Mouse (Mus musculus): ENCODE measurements at regions not wholly inside any gene's neighbourhood (a gene's known extent, or its start where the extent isn't known, plus 50 kb on each side); places are given as distances from the start of the nearest gene placed in this dataset.

DNA sequence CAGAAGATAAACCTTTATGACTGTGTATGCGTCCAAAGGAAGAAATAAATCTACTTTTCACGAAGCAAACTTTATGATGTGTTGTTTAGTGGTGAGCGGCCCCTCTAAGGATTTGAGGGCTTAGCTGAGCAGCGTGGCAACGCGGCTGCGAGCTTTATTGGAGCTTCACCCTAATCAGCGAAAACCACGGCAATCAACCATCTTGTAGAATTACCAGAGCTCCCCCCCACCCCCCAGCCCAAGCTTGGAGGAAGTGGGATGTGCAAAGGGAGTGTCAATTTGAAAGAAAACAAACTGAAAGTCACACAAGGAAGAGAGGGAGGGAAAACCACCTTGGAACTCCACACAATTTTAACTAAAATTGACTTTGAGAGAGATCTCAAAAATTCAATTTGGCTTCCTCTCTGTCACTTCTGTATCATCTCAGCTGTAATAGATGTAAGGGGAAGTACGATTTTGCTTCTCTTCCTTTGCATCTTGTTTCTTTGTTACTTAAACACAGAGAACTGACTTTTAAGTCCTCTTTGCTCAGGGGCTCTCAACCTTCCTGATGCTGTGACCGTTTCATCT is 229.1 kb upstream of the Satb1 start:
- DNase-seq (ENCODE audit: low spot score in 2 of 2), result no peak

DNA sequence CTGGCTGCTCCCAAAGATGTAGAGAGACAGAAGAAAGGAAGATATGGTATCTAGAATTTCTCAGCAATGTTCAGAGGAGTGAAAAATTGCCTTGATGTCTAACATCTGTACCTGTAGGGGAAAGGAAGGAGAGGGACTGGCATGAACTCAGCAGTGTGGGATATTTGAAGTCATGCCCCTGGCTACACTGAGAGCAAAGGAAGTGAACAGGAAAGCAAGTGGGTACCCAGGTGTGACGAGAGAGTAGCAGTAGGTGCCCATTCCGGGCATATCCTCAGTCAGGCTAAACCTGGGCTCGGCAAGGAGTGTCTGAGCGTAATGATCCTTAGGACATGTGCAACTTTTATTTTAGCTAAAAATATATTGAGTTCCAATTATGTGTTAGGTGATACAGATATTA is 203.4 kb upstream of the Satb1 start:
- DNase-seq (ENCODE audit: low spot score in 2 of 2), result no peak

DNA sequence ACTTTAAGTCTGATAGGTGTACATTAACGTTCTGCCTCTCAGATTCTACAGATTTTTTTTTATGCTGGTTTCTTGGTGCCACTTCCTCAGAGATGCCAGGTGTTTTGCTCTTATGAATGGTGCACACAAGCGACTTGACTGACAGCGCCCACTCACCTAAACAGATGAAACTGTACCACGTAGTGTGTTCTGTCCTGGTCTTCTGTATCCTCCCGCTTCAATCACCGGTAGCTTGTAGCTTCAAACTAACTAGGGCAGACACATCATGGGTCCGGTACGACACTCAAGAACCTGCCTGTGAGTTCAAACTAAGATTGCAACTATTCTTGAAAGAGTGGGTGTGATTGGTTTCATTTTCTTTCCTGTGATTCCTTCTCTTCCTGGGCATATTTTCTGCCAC is 198.0 kb upstream of the Satb1 start:
- no peak for DNase-seq (ENCODE audit: low spot score in 2 of 2)

DNA sequence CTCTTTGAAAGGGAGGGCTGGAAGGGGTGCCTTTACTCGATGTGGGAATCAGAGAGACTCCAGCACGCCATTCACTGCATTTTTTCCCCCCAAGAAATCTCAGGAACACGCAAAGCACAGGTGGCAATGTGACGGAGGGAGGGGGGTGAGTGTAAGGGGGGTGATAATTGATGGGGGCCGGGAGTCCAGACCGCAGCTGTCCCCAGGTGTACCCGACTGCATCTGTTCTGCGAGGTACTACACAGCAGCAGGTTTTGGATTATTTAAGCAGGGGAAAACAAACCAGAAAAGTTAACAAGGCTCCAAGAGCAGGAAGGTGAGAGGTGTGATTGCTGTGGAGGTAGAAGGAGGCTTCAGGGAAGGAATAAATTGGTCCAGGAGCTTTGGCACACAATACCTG is 153.8 kb upstream of the Satb1 start:
- no peak for DNase-seq (ENCODE audit: low spot score in 2 of 2)

DNA sequence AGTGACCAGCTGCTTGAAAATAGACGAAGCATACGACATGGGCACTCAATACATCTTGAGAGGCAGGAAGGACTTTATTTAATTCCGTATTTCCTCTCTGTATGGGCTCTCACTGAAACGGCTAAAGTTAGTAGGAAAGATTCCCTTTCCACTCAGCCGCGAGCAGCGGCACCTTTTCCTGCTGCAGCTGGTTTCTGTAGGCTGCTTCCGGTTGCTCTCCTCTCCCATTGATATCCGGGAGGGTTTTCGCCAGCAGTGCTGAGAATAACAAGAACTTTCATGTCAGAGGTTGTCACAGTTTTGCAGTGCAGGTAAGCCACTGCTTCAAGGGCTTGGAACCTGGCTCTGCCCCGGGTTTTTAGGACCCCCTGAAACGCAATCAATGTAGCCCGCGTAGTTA is 153.1 kb upstream of the Satb1 start:
- no peak for DNase-seq (ENCODE audit: low spot score in 2 of 2)

DNA sequence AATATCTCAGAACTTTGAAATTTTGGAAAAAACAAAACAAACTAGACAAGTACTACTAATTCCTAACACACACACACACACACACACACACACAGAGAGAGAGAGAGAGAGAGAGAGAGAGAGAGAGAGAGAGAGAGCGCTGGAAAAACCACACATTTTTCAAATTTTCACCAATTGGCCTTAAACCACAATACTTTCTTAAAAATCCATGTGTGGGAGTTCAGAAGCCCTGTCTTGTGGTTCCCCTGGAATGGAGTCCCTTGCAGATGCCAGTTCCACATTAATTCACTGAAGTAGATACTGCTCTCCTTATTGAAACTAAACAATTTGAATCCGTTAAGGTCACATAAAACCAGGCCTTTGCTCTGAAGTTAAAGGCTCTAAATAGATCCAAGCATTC is 146.0 kb upstream of the Satb1 start:
- DNase-seq (ENCODE audit: low spot score in 2 of 2), result no peak

DNA sequence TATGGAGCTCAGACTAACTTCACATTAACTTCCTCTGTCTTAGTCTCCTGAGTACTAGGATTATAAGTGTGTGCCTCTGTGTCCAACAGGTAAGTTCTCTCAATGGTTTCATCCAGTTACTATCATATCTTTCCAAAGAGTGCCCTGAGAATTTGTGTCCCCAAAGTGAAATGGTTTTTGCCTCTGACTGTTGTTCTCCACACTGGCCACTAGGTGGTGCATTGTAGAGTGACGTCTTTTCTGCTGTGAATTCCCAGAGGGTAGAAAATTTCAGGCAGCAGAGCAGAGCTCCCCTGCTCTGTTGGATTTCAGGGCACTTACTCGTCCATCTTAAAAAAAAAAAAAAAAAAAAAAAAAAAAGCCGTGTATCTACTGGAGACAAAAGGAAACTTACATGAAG is 138.4 kb upstream of the Satb1 start:
- no peak for DNase-seq (ENCODE audit: low spot score in 2 of 2)

DNA sequence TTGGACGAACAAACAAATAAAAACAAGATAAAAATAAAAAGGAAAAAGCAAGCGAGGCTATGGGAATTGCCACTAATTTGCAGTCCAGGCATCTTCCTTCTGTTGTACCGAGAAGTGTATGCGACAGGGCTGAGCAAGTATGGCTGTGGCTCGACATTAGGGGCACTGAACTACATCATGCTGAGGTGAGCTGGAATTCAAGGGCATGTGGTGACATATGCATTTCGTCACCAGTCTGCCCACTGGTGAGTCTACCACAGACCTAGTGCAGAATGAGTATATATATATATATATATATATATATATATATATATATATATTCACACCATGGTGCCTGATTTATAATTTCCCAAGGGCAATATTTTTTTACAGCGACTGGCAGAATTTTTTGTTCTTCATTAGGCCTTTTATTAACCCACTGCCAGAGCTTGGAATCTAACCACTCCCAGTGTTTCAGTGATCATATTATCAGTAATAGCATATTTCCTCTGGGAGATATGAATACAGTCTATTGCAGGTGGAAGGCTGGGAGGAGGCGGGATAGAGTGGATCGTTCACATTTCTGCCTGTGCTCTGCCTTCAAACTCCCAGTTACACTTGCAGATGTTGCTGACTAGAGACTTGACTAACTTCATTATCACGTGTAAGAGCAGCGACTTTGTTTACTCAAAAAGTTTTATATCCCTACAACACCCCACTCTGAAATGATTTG is 133.6 kb upstream of the Satb1 start:
- DNase-seq (ENCODE audit: low spot score in 2 of 2), result no peak

DNA sequence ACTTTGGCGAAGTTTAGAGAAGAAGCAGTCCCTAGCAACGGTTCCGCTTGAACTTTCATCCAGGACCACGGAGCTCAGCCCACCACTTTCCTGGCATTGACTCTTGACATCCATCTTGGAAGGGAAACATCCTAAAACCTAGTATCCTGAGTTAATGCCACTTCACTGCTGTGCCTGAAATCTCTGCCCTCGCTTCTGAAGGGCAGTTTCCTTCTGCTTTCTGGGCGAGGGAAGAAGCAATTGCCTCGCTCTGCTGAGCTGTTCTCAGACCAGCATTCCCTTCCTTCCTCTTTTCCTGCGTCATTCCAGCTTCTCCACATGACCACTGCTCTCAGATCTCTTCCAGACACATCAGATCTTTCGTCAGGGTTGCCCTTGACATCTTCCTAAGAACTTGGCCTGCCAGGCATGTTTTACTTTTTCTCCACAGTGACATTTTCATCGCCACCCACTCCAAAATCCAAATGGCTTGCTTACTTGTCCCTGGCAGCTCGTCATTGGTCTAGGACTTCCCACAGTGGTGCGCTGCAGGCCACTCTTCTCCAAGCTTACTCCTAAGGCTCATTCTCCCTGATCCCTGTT is 129.5 kb upstream of the Satb1 start:
- peak in 1 of 2 experiments; percentile 11 for DNase-seq (ENCODE audit: low spot score in 2 of 2)

DNA sequence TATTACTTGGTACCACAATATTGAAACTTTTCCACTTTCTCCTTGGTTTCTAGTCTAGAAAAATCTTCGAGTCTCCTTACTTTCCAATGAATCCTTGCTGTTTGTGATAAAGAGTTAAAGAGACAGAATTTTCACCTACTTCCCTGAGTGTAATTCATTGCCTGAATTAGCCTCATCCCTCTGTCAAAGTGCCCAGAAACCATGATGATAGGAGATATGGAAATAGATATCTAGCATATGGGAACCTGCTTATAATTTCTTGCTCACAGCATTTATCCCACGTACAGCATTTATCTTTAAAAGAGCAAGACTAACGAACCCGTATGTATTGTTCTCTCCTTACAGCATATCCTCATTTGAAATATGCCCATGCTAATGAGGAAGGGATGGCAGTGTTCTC is 128.2 kb upstream of the Satb1 start:
- DNase-seq (ENCODE audit: low spot score in 2 of 2), result peak in 1 of 2 experiments; percentile 36

DNA sequence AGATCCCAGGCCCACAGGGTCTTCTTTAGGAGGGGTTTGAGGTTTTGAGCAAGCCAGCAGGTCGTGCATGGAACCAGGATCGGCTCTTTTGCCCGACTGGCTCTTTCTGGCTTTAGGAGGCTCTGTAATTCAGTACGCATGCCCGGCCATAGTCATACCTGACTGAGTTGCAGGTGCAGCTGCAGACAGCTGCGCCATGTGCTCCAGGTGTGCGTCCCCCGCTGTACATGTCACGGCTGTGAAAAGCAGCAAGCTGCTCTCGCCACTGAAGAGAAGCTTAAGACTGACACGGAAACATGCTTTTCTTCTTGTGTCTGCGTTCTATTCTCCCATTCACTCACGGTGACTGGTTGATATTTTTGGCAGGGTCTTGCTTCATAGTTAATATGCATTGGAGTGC is 123.2 kb upstream of the Satb1 start:
- no peak for DNase-seq (ENCODE audit: low spot score in 2 of 2)

DNA sequence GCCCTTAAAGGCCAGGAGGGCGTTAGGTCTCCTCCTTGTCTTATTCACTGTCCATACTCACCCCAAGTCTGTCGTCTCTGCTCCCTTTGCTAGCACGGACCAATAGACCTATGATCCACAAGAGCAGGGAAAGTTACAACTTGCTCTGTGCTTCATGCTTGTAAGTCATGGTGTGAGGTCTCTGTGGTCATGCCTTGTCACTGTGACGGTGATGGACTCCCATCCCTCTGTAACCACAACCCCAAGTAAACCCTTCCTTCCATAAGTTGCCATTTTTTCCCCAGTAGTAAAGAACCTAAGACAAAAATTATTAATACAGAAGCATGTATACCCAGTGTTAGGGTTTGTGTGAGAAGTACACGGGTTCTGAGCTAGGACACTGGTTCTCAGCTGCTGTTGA is 104.6 kb upstream of the Satb1 start:
- no peak for DNase-seq (ENCODE audit: low spot score in 2 of 2)

DNA sequence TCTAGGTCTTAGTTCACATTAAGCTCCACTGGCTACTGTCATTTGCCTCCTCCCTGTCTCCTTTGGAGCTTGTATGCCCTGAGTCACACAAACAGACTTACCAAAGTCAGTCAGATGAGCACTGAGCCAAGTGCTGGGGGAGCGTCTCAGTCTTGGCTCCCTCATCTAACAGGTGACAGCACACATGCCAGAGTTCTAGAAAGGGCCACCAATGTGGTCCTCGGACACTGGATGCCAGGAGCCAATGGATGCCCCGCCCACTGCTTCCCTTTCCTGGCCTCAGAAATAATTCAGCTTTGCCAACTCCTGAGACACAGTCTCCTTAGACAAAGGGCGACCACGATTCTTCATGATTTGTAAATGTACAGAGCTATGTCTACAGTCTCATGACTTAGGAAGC is 103.0 kb upstream of the Satb1 start:
- DNase-seq (ENCODE audit: low spot score in 2 of 2), result no peak

DNA sequence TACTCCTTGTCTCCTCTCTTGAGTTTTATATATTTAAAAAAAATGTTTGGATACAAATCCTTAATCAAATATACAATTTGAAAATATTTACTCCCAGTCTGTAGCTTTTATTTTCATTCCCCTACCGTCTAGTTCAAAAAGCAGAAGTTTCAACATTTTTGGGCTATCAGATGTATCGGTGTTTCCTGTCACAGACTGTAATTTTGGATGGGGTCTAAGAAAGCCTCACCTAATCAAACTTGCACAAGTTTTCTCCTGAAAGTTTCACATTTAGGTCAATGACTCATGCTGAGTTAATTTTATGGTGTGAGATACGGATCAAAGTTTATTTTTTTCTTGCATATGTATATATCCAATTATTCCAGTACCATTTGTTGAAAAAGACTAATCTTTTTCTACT is 93.3 kb upstream of the Satb1 start:
- no peak for DNase-seq (ENCODE audit: low spot score in 2 of 2)

DNA sequence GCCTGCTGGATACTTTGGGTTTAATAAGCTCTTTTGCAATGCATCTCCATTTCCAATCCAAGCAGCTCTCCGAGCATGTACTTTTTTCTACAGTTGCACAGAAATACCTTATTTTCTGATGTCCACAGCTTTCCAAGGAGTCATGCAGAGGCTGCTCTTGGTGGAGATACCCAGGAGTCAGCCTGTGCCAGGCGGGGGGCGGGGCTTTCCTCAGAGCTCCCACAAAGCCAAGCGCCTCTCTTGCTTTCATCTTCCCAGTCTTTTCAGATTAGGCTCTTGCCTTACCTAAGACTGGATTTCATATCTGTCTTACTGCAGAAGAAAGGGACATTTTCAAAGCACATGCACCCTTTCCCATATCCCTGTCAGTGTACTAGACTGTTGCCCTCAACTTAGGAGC is 73.9 kb upstream of the Satb1 start:
- no peak for DNase-seq (ENCODE audit: low spot score in 2 of 2)

DNA sequence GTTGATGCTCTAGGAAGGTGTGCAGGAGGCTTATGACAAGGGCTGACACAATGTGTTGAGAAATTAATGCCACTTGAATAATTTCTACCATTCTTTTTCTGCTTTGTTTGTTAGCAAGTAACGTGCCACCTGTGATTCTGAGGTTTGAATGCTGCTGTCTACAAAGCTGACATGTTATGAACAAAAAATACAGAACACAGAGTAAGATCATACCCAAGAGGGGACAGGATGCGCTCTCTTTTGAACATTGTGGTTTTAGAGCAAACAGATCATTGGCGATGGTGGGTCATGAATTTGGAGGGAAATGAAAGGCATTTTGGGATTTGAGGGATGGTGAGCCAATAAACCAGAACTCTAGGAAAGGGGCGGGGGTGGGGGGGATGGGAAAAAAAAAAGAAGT is 73.3 kb upstream of the Satb1 start:
- DNase-seq (ENCODE audit: low spot score in 2 of 2), result no peak

DNA sequence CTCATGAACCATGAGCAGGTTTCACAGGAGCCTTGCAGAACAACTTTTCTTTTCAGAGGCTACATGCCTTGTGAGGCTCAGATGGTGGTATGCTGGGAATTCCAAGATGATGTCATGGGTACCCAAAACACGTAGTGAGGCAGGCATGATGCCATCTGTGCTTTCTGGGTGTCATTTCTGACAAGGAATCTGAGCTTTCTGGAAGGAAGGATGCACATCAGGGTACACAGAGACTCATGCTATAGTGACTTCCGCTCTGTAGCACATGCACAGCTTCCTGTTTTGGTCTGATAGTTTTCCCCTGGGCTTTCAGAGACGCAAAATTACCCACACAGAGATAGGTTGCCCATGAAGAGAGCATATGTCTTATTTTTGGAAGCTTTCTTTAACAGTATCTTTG is 70.8 kb upstream of the Satb1 start:
- DNase-seq (ENCODE audit: low spot score in 2 of 2), result no peak

DNA sequence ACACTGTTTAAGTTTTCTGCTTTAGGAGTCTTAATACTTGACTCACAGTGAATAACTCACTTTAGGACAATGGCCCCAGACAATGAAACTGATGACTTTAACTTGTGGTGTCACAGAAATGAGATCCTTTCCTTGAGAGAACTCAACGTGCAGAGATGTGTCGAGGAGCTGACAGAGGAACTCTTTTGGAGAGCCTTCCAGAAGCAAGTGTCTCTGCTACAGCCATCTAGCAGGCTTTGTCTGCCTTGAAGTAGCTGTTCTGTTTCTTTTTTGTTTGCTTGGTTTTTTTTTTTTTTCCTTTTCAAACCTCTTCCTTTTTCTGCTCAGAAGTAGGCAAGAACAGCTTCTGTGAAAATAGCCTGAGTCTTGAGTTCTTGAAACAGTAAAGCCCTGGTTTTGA is 66.3 kb upstream of the Satb1 start:
- no peak for DNase-seq (ENCODE audit: low spot score in 2 of 2)

DNA sequence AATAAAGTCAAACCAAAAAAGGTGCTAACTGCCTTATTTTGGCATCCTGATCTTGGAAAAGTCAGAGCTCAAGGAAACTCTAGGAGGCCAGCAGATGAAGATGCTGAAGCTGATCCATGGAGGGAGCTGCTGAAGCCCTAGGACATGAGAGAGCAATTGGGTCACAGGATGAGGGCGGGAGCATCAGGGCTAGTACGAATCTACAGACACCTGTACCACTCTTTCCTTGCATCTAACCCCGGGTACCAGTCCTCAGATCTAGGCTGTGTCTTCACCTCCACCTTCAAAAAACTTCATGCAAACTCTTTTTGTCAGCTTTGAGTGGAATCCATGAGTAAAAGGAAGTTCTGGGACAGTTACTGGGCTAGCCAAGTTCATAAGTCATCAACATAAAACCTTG is 63.1 kb upstream of the Satb1 start:
- DNase-seq (ENCODE audit: low spot score in 2 of 2), result no peak

DNA sequence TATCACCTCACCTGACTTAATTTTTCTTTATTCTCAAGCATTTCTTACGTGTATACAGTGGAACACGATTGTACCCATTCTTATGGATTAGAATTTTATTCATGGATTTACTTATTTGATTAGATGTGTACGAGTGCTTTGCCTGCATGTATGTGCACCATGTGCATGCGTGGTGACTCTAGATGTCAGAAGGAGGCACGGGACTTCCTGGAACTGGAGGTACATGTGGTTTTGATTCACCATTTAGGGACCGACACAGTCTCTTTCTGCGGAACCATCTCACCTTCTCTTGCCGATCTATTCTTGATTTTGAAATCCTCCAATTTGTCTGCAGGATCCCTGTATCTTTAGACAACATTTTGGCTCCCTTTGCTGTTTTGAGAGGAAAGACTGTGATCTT is 61.2 kb upstream of the Satb1 start:
- no peak for DNase-seq (ENCODE audit: low spot score in 2 of 2)

DNA sequence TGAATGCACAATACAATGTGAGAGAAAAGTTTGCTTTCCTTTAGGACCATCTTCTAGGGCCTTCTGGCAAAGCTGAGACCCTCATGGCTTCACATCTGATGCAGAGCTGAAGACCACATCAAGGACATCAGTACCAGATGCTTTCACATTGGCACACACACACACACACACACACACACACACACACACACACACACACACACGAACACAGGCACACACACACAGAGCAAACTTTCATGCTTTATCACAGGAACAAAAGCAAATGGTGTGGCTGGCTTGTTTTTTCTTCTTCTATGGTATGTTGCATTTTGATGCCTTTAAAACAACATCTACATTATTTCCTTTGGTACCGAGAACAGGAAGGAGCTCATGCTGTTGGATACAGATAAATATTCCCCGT is 59.8 kb upstream of the Satb1 start:
- DNase-seq (ENCODE audit: low spot score in 2 of 2), result no peak

DNA sequence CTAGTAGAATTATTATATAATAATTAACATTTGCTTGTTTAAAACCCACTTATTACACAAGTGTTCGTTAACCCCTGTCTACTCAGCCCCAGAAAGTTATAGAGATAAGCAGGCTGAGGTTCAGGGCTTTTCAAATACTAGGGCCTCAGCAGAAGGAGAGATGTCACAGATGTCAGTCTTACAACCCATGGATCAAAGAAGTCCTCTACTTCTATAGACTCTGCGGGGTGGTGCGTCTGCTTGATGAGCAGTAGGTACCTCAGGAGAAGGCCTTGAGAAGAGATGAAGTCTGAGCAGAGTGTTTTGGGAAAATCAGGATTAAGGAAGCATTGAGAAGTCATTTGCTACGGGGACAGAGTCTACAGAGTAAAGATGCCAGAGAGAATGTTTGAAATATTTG is 59.1 kb upstream of the Satb1 start:
- no peak for DNase-seq (ENCODE audit: low spot score in 2 of 2)
